Mouse (Mus musculus) neural tube, embryonic 15.5 days (tissue): Measurements from ENCODE around the gene Cbs. TPM values are rescaled to one million over a fixed set of nuclear protein-coding genes. Genes with fewer than 3 reads are reported as not detected.

Experiments used
- ATAC-seq: fragments of 200-750 bp; cut with Nextera tagmentation; 2 replicates; pipeline ENCODE4 v1.8.0; 2017; ENCODE audit warnings: mild to moderate bottlenecking, moderate TSS enrichment, moderate library complexity; ENCODE audit not compliant: low FRiP score
- H3K27ac ChIP-seq: fragments of 300-500 bp; sonication (generic); replicated peaks from 2 replicates; pipeline ENCODE4 v1.5.1; 2015; ENCODE audit warnings: mild to moderate bottlenecking, inconsistent platforms
- H3K27me3 ChIP-seq: fragments of 300-500 bp; sonication (generic); replicated peaks from 2 replicates; pipeline ENCODE4 v1.6.1; 2015; ENCODE audit warnings: inconsistent platforms
- H3K36me3 ChIP-seq: fragments of 300-500 bp; sonication (generic); 2 replicates; pipeline ENCODE4 v1.6.1; 2015; ENCODE audit warnings: inconsistent platforms
- H3K4me1 ChIP-seq: fragments of 300-500 bp; sonication (generic); 2 replicates; pipeline ENCODE4 v1.6.1; 2015; ENCODE audit warnings: inconsistent platforms
- H3K4me2 ChIP-seq: fragments of 300-500 bp; sonication (generic); 2 replicates; pipeline ENCODE4 v1.6.1; 2015; ENCODE audit warnings: inconsistent platforms, mild to moderate bottlenecking, moderate library complexity
- H3K4me3 ChIP-seq: fragments of 300-500 bp; sonication (generic); replicated peaks from 2 replicates; pipeline ENCODE4 v1.5.1; 2015; ENCODE audit warnings: mild to moderate bottlenecking, inconsistent platforms
- H3K9ac ChIP-seq: fragments of 300-500 bp; sonication (generic); replicated peaks from 2 replicates; pipeline ENCODE4 v1.6.1; 2015; ENCODE audit warnings: mild to moderate bottlenecking, inconsistent platforms
- H3K9me3 ChIP-seq: fragments of 300-500 bp; sonication (generic); replicated peaks from 2 replicates; pipeline ENCODE4 v1.6.1; 2016; ENCODE audit warnings: inconsistent platforms
- WGBS: fragments of 180-500 bp; shearing (Covaris S2); methylation state at CpG from one replicate; pipeline ENCODE4 v1.1.7; 2015; ENCODE audit warnings: mixed read lengths; 5-methylcytosine and 5-hydroxymethylcytosine counted together
- polyA plus RNA-seq: library from polyadenylated mRNA; unstranded; fragments of >200 nt; fragmentation: Nextera tagmentation; extraction: Ambion mirVana; gene quantifications from 2 replicates; pipeline ENCODE4 v1.2.1, GENCODE M21; 2015

The Cbs gene
- 12.0 and 12.4 TPM in 2 replicates for polyA plus RNA-seq

- Histone ChIP-seq H3K9me3 (no peaks in the 10 kb centered on the region), H3K4me3 (peak within 1 kb of the TSS; percentile 56), H3K36me3 (no peaks in the 10 kb centered on the region), H3K4me1 (peaks cover 20% of the 10 kb centered on the region), H3K4me2 (peak within 1 kb of the TSS; percentile 99), H3K27me3 (peaks cover 24% of the 10 kb centered on the region), H3K27ac (peak within 1 kb of the TSS; percentile 71), H3K9ac (peak within 1 kb of the TSS; percentile 56)
- ATAC-seq = peak; percentile 85
- 3% methylated on average over 51 of the region's 61 CpGs for WGBS
Observed at GRCm38 (mm10) chr17:31636942-31637811, at the start of gene Cbs. TSS of gene Cbs (minus strand) at chr17:31637238.

GRCm38 (mm10) chr17:31686225-31686564 is 49.2 kb upstream of the Cbs start:
- Histone ChIP-seq H3K27ac (peak overlapping the region; percentile 72), H3K4me2 (peak overlapping the region; percentile 25; the same call in 1 of the 2 replicates), H3K4me1 (peaks cover 15% of the 10 kb centered on the region), H3K9me3 (no peaks in the 10 kb centered on the region), H3K4me3 (no peak overlapping the region), H3K36me3 (no peaks in the 10 kb centered on the region), H3K9ac (0 out of 2 replicates have a peak overlapping the region, but pooled peaks have one; percentile 4), H3K27me3 (no peaks in the 10 kb centered on the region)
- 51% methylated on average over 3 of the region's 3 CpGs for WGBS
- no peak for ATAC-seq

GRCm38 (mm10) chr17:31685514-31686224 is 48.6 kb upstream of the Cbs start:
- H3K9me3 ChIP-seq = no peaks in the 10 kb centered on the region
- H3K4me3 ChIP-seq = no peak overlapping the region
- H3K27me3 ChIP-seq = no peaks in the 10 kb centered on the region
- peaks cover 15% of the 10 kb centered on the region for H3K4me1 ChIP-seq
- ATAC-seq = peak; percentile 90
- H3K9ac ChIP-seq = 0 out of 2 replicates have a peak overlapping the region, but pooled peaks have one; percentile 4
- H3K27ac ChIP-seq = peak overlapping the region; percentile 72
- peak overlapping the region; percentile 25 for H3K4me2 ChIP-seq
- WGBS = 12% methylated on average over 17 of the region's 17 CpGs
- no peaks in the 10 kb centered on the region for H3K36me3 ChIP-seq

GRCm38 (mm10) chr17:31680450-31680849 is 43.4 kb upstream of the Cbs start:
- ATAC-seq = no peak
- WGBS = 72% methylated on average over 2 of the region's 2 CpGs
- H3K9ac ChIP-seq = no peak overlapping the region
- H3K4me2 ChIP-seq = no peak overlapping the region
- no peaks in the 10 kb centered on the region for H3K36me3 ChIP-seq
- peaks cover 5% of the 10 kb centered on the region; the same call in 1 of the 2 replicates for H3K4me1 ChIP-seq
- H3K27me3 ChIP-seq = no peaks in the 10 kb centered on the region
- H3K9me3 ChIP-seq = no peaks in the 10 kb centered on the region
- H3K4me3 ChIP-seq = no peak overlapping the region
- no peak overlapping the region for H3K27ac ChIP-seq

- Histone ChIP-seq H3K27me3 (no peaks in the 10 kb centered on the region), H3K9me3 (no peaks in the 10 kb centered on the region)
- 84% methylated on average over 8 of the region's 8 CpGs for WGBS
Observed at GRCm38 (mm10) chr17:31677507-31677906, 40.5 kb upstream of the Cbs start, which contains the start of gene Cryaa. TSS of gene Cryaa (plus strand) at chr17:31677807.

GRCm38 (mm10) chr17:31674426-31674825 is 37.4 kb upstream of the Cbs start:
- ATAC-seq = no peak
- Histone ChIP-seq H3K4me1 (0 out of 2 replicates have a peak, but pooled peaks cover 3% of the 10 kb centered on the region), H3K9ac (no peak overlapping the region), H3K36me3 (no peaks in the 10 kb centered on the region), H3K9me3 (no peaks in the 10 kb centered on the region), H3K27me3 (no peaks in the 10 kb centered on the region), H3K4me3 (no peak overlapping the region), H3K4me2 (no peak overlapping the region), H3K27ac (no peak overlapping the region)
- 84% methylated on average over 1 of the region's 1 CpGs for WGBS

More at GRCm38 (mm10) chr17:31677507-31677906, 40.5 kb upstream of the Cbs start, which contains the start of gene Cryaa:
- no peak for ATAC-seq
- H3K27ac ChIP-seq = no peak within 1 kb of the TSS
- H3K4me1 ChIP-seq = no peaks in the 10 kb centered on the region
- H3K9ac ChIP-seq = no peak within 1 kb of the TSS
- no peaks in the 10 kb centered on the region for H3K36me3 ChIP-seq
- no peak within 1 kb of the TSS for H3K4me2 ChIP-seq
- H3K4me3 ChIP-seq = no peak within 1 kb of the TSS

- H3K9ac ChIP-seq = no peak overlapping the region
- no peak for ATAC-seq
- H3K4me2 ChIP-seq = no peak overlapping the region
- no peak overlapping the region for H3K27ac ChIP-seq
- H3K9me3 ChIP-seq = no peaks in the 10 kb centered on the region
- no peak overlapping the region for H3K4me3 ChIP-seq
- H3K4me1 ChIP-seq = 0 out of 2 replicates have a peak, but pooled peaks cover 3% of the 10 kb centered on the region
- WGBS = 90% methylated on average over 12 of the region's 12 CpGs
- no peaks in the 10 kb centered on the region for H3K36me3 ChIP-seq
- H3K27me3 ChIP-seq = no peaks in the 10 kb centered on the region
Observed at GRCm38 (mm10) chr17:31672279-31672678, 35.2 kb upstream of the Cbs start.

- no peaks in the 10 kb centered on the region for H3K27me3 ChIP-seq
- H3K27ac ChIP-seq = no peak overlapping the region
- H3K9me3 ChIP-seq = no peaks in the 10 kb centered on the region
- H3K4me1 ChIP-seq = 0 out of 2 replicates have a peak, but pooled peaks cover 3% of the 10 kb centered on the region
- no peak overlapping the region for H3K4me3 ChIP-seq
- 55% methylated on average over 8 of the region's 8 CpGs for WGBS
- no peak overlapping the region for H3K4me2 ChIP-seq
- no peak overlapping the region for H3K9ac ChIP-seq
- no peak for ATAC-seq
- H3K36me3 ChIP-seq = no peaks in the 10 kb centered on the region
Observed at GRCm38 (mm10) chr17:31671698-31672097, 34.7 kb upstream of the Cbs start.

GRCm38 (mm10) chr17:31670163-31670562 is 33.1 kb upstream of the Cbs start:
- no peak overlapping the region for H3K4me3 ChIP-seq
- 19% methylated on average over 11 of the region's 11 CpGs for WGBS
- 0 out of 2 replicates have a peak, but pooled peaks cover 3% of the 10 kb centered on the region for H3K4me1 ChIP-seq
- H3K4me2 ChIP-seq = no peak overlapping the region
- no peak for ATAC-seq
- H3K36me3 ChIP-seq = no peaks in the 10 kb centered on the region
- no peaks in the 10 kb centered on the region for H3K27me3 ChIP-seq
- no peak overlapping the region for H3K9ac ChIP-seq
- H3K9me3 ChIP-seq = no peaks in the 10 kb centered on the region
- 0 out of 2 replicates have a peak overlapping the region, but pooled peaks have one; percentile 9 for H3K27ac ChIP-seq

- Histone ChIP-seq H3K27me3 (no peaks in the 10 kb centered on the region), H3K4me2 (no peak overlapping the region), H3K4me3 (no peak overlapping the region), H3K9ac (no peak overlapping the region), H3K4me1 (0 out of 2 replicates have a peak, but pooled peaks cover 3% of the 10 kb centered on the region), H3K27ac (no peak overlapping the region), H3K9me3 (no peaks in the 10 kb centered on the region), H3K36me3 (no peaks in the 10 kb centered on the region)
- ATAC-seq = no peak
- WGBS = 85% methylated on average over 8 of the region's 9 CpGs
Observed at GRCm38 (mm10) chr17:31668306-31668705, 31.3 kb upstream of the Cbs start.

- H3K9me3 ChIP-seq = no peaks in the 10 kb centered on the region
- WGBS = 4% methylated on average over 4 of the region's 4 CpGs
- no peaks in the 10 kb centered on the region for H3K27me3 ChIP-seq
- no peaks in the 10 kb centered on the region for H3K4me1 ChIP-seq
- no peak overlapping the region for H3K4me3 ChIP-seq
- no peak overlapping the region for H3K4me2 ChIP-seq
- no peak overlapping the region for H3K27ac ChIP-seq
- H3K36me3 ChIP-seq = no peaks in the 10 kb centered on the region
- no peak overlapping the region for H3K9ac ChIP-seq
- no peak for ATAC-seq
Observed at GRCm38 (mm10) chr17:31664760-31665159, 27.7 kb upstream of the Cbs start.
